Mouse (Mus musculus) ovary, adult 2 months (tissue): ENCODE results near the gene Babam1. TPM values are rescaled to one million over a fixed set of nuclear protein-coding genes. Genes with fewer than 3 reads are reported as not detected.

Experiments used
- polyA plus RNA-seq: library from polyadenylated mRNA; depleted of rRNA; stranded (reverse); fragments of >200 nt; gene quantifications from 2 replicates; pipeline ENCODE4 v1.2.3, GENCODE M21; 2012; rRNA removed

Gene Babam1
- polyA plus RNA-seq = 142 and 165 TPM in 2 replicates

DNA sequence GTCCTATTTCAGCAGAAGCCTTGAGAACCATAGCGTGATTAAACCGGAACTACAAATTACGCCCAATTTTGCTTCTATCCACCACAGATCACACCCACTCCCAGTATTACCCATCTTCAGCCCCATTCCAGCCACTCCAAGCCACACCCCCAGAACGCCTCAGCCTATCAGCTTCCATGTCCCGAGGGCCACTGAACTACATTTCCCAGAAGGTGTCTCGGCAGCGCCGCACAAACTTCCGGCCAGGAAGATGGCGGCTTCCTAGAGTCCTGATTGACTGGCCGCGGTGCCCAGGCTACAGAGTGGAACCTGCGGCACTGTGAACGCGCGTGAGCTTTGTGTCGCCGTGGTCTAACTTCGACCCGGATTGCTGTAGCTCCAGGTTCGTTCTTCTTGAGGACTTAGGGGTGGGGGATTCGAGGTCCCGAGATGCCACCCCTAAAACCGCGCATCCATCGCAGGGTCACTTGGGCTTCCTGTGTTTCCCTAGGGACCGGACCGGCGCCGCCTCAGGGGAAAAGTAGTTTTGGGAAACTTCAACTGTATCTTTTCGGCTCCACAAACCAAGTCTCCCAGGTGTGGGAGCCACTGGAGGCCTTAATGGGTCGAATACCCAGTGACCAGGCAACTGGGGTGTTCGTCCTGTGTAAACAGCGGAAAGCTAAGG lies at the start of gene Babam1:
Gene Babam1, plus strand, starts transcription at position 223 of the 667 bp plus-strand sequence.

DNA sequence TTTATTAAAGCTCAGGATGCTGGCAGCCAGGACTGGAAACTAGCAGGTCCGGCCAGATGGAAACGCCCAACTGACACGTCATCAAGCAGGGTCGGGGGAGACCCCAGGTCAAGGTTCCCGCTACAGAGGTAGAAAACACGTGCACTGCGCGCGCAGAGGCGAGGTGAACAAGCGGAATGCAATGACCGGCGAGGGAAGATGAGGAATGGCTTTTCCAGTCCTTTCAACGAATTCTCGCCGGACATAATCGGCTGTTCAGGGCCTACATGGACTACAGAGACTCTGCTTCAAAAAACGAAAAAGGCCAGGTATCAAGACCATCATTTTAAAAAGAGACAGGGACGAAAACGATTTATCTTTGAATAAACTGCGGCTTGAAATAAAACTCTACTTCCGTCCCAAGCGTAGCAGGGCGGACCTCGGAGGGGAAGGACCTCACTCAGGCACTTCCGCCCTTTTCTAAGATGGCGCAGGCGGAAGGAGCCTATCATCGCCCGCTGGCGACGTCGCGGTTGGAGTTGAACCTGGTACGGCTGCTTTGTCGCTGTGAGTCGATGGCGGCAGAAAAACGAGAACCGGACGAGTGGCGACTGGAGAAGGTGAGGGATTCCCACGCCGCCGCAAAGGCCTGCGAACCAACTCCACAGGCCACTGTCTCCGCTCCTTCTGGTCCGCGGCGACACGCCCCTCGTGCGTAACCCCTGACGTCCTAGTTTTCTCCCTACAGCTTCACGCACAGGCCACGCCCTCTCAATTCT lies 29.7 kb upstream of the Babam1 start, which contains the start of gene Use1:
Gene Use1, plus strand, starts transcription at position 78 of the 758 bp plus-strand sequence.

DNA sequence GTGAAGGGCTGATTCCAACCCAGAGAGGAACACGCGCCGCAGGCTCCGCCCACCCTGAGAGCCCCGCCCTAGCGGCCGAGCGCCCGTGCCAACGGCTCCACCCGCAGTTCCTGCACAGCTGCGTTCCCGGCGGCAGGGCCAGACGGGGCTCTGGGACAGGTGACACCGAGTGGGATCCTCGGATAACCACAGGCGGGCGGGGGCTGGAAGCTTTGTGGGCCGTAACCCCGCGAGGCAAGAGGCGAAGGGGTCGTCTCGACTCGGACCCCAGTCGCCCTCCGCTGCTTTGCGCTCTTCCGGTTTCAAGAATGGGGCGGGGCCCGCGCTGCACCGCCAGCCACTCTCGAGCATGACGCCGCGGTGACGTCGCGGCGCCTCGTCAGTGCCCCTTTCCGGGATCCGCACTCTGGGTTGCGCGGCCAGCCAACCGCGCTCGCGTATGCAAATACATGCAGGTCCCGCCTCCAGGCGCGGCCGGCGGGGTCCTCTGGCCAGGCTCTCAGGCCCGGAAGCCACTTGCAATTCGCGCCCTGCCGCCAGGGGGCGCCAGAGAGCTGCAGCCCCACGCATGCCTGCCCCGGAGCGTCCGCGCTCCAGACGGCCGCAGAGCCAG lies 25.3 kb upstream of the Babam1 start, which contains the start of gene Ocel1:
Gene Ocel1, plus strand, starts transcription at position 63 of the 613 bp plus-strand sequence.

DNA sequence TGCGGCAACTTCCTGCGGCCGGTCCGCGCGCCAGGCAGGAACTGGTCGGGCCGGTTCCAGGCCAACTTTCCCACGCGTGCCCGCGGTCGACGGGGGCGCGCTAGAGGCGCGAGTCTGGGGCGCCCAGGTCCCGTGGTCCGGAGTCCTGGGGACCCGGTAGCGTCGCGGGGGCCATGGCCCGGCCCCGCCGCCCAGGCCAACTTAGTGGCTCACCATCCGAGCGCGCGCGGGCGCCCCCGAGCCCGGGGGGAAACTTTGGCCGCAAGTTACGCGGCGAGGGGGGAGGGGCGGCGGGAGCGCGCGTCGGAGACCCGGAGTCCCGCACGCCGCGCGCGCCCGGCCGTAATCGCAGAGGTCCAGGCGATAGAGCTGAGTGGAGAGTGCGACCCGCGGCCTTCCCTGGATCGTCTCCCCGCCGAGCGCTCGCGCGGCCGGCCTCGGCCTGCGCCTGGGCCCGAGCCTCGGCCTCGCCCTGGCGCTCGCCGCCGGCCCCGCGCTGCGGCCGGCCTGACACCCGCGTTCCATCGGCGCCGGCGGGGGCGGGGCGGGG lies 15.2 kb upstream of the Babam1 start, which contains the start of gene Nr2f6:
Gene Nr2f6, minus strand, starts transcription at position 540 of the 550 bp plus-strand sequence.

DNA sequence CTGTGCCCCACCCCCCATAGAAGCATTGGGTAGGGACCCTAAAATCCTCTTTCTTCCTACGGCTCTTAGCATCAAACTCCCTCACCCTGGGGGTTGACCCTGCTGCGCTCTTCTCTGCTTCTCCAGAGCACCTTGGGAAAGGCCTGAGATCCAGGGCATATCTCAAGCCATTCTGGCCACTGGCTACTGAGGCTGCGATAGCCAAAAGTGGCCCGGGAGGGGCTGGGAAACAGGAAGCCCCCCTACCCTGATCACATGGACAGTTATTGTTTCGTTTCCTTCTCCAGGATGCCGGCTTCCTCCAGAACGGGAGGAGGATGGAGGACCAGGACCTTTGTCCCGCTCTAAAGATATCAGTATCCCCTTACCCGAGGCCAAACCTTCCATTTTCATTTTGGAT lies 1.0 kb upstream of the Babam1 start, which contains the start of gene Ushbp1:
Gene Ushbp1, minus strand, starts transcription at position 174 of the 400 bp plus-strand sequence.

DNA sequence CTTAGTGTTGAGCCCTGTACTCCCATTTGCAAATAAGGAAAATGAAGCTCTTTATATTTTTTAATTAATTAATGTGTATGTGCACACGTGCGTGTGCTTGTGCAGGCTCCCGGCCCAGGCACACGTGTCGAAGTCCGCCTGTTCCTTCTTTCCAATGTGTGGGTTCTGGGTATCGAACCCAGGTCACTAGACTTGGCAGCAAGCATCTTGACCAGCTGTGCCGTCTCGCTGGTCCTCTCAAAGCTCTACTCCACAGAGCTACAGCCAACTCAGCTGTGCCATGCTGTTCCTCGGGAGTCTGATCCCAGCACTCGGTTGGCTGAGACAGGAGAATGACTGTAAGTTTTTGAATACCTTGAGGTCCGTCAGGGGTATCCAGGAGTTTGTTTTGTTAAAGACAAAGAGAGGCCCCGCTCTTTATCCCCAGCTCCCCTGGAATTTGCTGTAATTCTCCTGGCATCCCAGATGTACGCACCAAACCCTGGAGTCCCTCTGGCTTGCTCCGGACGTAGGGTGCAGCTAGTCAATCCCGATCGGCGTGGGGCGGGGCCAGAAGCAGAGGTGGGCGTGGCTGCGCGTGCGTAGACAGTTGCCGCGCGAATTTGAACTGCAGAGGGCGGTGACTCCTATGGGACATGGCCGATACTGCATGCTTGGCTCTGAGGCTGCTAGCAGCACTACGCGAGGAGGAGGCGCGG lies 8.9 kb downstream of the Babam1 start, which contains the start of gene Ankle1:
Gene Ankle1, plus strand, starts transcription at position 610 of the 698 bp plus-strand sequence.

Other genes starting within 250 kb of the Babam1 start
- 33.5 and 33.6 TPM in 2 replicates for gene Myo9b, start 124.1 kb upstream of the Babam1 start, polyA plus RNA-seq
- 10.0 and 12.7 TPM in 2 replicates for gene Haus8, start 123.9 kb upstream of the Babam1 start, polyA plus RNA-seq
- 174 and 185 TPM in 2 replicates for gene Use1, start 30.0 kb upstream of the Babam1 start, polyA plus RNA-seq
- gene Ocel1, start 25.6 kb upstream of the Babam1 start, polyA plus RNA-seq = 15.4 and 16.1 TPM in 2 replicates
- gene Nr2f6, start 14.9 kb upstream of the Babam1 start, polyA plus RNA-seq = 375 and 551 TPM in 2 replicates
- gene Ushbp1, start 1.1 kb upstream of the Babam1 start, polyA plus RNA-seq = 40.4 and 44.7 TPM in 2 replicates
- gene Ankle1, start 9.1 kb downstream of the Babam1 start, polyA plus RNA-seq = 18.1 and 24.0 TPM in 2 replicates
- gene Abhd8, start 66.8 kb downstream of the Babam1 start, polyA plus RNA-seq = 123 and 134 TPM in 2 replicates
- 126 and 156 TPM in 2 replicates for gene Mrpl34, start 68.1 kb downstream of the Babam1 start, polyA plus RNA-seq
- gene Dda1, start 72.3 kb downstream of the Babam1 start, polyA plus RNA-seq = 106 and 116 TPM in 2 replicates
- gene Ano8, start 89.1 kb downstream of the Babam1 start, polyA plus RNA-seq = 51.3 and 72.4 TPM in 2 replicates
- 62.6 and 70.6 TPM in 2 replicates for gene Gtpbp3, start 91.2 kb downstream of the Babam1 start, polyA plus RNA-seq
- 127 and 165 TPM in 2 replicates for gene Plvap, start 114.9 kb downstream of the Babam1 start, polyA plus RNA-seq
- gene Ccdc194, start 128.8 kb downstream of the Babam1 start, polyA plus RNA-seq = 0.21 and 0.85 TPM in 2 replicates
- gene Bst2, start 140.6 kb downstream of the Babam1 start, polyA plus RNA-seq = 1,406 and 1,805 TPM in 2 replicates
- 244 and 264 TPM in 2 replicates for gene Mvb12a, start 146.1 kb downstream of the Babam1 start, polyA plus RNA-seq
- gene Tmem221, start 162.0 kb downstream of the Babam1 start, polyA plus RNA-seq = 22.7 and 37.6 TPM in 2 replicates
- gene Nxnl1, start 169.7 kb downstream of the Babam1 start, polyA plus RNA-seq = 0.10 and 0.16 TPM in 2 replicates
- 457 and 488 TPM in 2 replicates for gene Slc27a1, start 172.0 kb downstream of the Babam1 start, polyA plus RNA-seq
- 330 and 475 TPM in 2 replicates for gene Pgls, start 195.3 kb downstream of the Babam1 start, polyA plus RNA-seq
- gene Fam129c, start 200.8 kb downstream of the Babam1 start, polyA plus RNA-seq = 9.1 and 11.0 TPM in 2 replicates
- 345 and 390 TPM in 2 replicates for gene Colgalt1, start 214.1 kb downstream of the Babam1 start, polyA plus RNA-seq